Mouse (Mus musculus) thymus, postnatal 0 days (tissue): ENCODE measurements at regions not wholly inside any gene's neighbourhood (a gene's known extent, or its start where the extent isn't known, plus 50 kb on each side); places are given as distances from the start of the nearest gene placed in this dataset.

Experiments
- DNase-seq: peaks from one replicate; pipeline ENCODE4 v3.0.0-alpha.2; 2015; ENCODE audit warnings: low spot score

- no peak for DNase-seq
These were observed 455.8 kb upstream of the Tle4 start for GRCm38 (mm10) chr19:15053582-15054141.

DNA sequence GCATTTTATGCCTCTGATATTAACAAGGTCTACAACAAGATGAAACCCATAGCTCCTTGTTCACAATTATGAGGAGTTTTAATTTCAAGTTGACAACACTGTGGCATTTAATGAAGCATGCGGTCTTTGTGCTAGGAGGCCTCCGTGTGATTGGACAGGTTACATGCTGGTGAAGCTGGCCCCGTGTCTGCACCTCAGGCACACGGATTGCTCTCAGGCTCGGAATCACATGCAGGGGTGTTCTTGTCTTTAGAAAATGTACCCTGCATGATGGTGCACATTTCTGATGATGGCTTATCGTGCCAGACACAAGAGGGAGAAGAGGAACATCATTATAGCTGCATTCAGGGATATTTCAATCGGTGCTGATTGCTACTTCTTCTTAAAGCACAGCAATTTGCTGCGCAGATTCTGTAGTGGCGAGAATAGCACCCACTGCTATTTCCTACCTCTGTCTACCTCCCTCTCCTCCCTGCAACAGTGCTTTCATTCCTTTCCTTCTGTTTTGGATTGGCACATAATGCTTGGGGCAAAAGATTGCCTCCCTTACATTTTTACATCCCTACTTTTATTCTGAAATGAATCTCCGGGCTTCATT, 454.9 kb upstream of the Tle4 start:
- DNase-seq: no peak

DNA sequence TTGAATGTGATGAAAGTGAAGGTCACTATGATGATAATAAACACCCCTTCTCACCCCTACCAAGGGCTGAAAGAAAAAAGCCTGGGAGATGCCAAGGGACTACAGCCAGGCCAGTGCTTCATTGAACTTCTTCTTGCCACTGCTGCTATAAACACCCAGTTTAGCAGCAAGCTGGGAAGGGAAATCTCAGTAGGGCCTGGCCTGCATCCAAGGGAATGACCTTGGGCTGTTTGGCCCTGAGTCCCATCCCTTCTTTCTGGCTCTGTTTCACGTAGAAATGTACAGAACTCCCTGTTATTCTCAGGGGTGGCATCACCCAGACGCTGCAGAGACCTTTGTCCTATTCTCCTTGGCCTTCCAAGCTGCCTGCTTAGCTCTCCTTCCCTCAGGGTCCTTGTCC, 450.0 kb upstream of the Tle4 start:
- DNase-seq: no peak

DNA sequence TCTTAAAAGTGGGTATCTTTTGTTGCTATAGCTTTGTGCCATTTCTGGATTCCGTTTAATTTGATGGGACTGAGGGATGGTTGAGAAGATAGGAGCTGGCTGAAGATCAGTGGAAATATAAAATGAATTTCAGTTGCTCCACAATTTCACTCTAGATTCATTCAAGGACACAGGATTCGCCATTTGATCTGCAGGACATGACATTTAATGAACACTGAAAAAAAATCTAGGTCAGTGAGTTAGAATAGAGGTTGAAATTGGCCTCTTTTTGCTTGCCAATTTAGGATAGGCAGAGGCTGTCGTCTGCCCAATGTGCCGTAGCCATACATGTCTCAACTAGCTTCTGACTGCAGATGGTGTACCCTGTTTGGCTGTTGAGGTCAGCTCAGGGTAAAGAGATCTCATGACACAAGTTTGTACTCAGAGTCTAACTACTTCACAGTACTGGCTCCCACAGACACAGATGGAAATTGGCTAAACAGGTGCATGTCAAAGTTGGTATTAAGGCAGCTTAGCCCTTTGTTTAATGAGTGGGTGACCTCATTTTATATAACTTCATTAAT, 449.5 kb upstream of the Tle4 start:
- no peak for DNase-seq

- peak; percentile 47 for DNase-seq
These were observed 437.7 kb upstream of the Tle4 start for GRCm38 (mm10) chr19:15035554-15035953.

GRCm38 (mm10) chr19:15033921-15034320, 436.1 kb upstream of the Tle4 start:
- DNase-seq: no peak

- DNase-seq: no peak
These were observed 435.5 kb upstream of the Tle4 start for GRCm38 (mm10) chr19:15033396-15033795.

GRCm38 (mm10) chr19:15032297-15032947, 434.6 kb upstream of the Tle4 start:
- no peak for DNase-seq

- no peak for DNase-seq
These were observed 433.6 kb upstream of the Tle4 start for GRCm38 (mm10) chr19:15031483-15031882.

GRCm38 (mm10) chr19:15003596-15003995, 405.7 kb upstream of the Tle4 start:
- DNase-seq: no peak

DNA sequence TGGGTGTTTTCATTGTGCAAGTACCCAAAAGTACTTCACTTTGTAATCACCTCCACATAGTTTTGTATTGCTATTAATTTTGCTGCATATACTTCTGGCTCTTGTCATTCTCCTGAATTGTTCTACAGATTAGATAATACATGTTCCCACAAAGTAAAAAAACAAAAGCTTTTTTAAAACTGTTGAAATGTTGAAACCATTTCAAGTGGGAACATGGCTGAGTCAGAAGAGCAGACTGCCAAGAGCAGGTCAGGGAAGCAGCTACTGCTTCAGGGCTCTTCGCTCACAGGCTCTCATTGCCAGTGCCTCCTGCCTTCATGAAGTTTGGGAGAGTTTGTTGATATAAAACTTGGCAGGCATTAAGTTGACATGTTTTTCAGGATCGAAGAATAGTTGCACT, 395.5 kb upstream of the Tle4 start:
- DNase-seq: no peak

GRCm38 (mm10) chr19:14970161-14970560, 372.3 kb upstream of the Tle4 start:
- DNase-seq: no peak

DNA sequence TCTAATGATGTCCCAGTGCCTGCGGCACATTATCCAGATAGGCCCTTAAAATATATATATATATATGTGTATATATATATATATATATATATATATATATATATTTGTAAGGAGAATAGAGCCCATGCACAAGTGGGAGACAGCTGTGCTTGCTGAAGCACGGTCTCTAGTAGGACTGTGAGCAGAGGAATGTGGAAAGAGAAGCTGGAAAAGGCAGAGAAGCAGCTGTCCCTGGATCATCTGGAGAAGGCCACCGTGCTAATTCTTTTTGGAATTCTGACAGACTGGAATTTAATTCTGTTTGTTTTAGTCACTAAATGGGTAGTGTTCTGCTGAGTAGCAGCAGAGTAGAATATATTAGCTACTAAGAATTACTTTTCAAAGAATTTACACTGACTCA, 370.4 kb upstream of the Tle4 start:
- no peak for DNase-seq

GRCm38 (mm10) chr19:14957727-14958126, 359.9 kb upstream of the Tle4 start:
- DNase-seq: no peak

DNA sequence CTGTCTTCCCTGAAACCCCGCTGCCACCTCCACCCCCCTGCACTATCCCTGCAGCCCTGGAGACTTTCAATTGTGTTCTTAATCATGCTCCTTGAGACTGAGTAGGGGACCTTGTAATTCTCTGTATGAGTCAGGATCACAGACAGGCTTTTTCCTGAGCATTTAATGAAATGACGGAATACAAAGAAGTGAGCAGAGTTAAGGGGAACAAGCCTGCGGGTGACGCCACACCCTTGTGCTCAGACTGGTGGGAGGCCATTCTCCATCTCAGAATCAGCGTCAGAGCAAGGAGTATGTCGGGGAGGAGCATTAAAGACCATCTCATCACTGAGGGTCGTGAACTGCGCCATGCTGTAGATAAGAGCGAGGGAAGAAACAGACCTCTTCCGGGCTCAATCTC, 359.3 kb upstream of the Tle4 start:
- no peak for DNase-seq

DNA sequence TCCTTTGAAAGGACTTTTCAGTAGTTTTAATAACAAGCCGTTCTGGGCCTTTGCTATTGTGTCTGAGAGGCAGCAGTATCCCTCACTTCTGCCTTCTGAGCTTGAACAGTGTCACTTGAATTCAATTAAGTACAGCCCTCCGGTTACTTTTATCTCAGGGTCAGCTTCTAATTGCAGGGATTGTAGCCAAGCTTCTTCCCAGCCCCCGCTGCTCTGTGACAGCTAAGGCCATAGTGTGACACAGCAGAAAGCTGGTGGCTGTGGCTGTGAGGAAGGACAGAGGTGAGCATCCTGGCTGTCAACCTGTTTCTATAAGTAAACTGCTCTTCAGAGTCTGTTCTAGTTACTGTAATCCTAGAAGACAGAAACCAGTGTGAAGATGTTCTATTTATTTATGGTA, 358.5 kb upstream of the Tle4 start:
- DNase-seq: no peak

GRCm38 (mm10) chr19:14955969-14956368, 358.1 kb upstream of the Tle4 start:
- DNase-seq: no peak

DNA sequence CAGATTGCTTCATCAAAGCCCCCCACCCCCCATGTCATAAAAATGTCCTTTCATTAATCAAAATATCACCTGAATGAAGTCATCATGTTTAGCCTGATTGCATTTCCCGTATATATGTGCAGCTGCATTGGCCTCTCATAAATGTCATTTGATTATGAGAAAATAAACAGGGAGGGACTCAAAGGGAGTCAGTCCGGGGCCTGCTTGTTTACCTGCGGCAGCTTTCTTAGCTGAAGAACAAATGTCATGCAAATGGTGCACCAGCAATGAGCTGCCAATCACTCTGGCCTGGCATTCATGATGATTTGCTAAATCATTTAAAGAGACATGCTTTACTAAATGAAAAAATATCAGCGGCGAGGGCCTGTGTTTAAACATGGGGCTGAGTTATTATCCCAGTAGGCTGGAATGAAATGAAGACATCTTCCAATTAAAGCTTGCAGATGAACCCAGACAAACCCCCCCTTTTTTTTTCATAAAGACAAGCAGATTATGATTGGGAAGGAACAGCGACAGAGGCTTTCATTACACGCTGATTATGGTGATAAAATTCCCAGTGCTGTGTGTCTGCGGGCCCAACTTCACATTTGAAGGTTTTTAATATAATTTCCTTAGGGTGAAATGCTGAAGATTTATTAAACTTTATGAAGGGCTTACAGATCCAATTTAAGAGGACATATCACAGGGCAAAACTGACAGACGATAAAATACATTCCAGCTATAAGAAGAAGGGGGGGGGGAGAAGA, 342.5 kb upstream of the Tle4 start:
- no peak for DNase-seq

GRCm38 (mm10) chr19:14922238-14922637, 324.4 kb upstream of the Tle4 start:
- DNase-seq: no peak

DNA sequence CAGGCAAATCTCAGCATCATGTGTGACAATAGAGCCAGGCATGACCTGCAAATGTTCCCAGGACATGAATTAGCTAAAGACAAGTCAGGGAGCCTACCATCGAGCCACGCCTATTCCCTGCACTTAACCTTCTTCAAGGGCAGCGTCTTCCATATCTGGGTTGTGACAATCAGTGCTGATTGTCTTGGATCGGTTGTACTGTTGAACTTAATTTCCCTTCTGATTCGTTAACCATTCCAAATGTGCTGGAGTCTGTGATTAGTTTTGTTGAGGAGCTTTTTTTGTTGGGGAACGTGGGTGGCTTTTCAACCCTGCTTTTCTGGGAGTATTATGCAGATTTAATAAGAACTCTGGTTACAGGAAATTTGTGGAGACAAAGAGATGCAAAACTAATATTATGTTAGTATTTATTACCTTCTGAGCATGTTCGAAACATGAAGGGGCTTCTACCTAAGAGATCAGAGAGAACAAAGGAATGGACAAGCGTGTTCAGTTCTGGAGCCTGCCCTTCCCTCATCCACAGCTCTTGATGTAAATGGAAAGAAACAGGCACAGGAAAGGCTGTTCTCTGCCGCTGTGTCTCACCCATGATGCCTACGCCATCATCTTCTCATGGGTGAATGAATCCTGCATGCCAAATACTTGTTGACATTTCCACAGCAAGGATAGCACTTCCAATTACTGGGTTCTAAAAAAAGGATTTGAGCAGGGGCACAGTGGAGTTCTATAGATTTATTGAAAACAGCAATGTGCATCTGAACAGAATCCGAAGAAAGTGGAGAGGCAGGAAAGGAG, 313.4 kb upstream of the Tle4 start:
- no peak for DNase-seq

DNA sequence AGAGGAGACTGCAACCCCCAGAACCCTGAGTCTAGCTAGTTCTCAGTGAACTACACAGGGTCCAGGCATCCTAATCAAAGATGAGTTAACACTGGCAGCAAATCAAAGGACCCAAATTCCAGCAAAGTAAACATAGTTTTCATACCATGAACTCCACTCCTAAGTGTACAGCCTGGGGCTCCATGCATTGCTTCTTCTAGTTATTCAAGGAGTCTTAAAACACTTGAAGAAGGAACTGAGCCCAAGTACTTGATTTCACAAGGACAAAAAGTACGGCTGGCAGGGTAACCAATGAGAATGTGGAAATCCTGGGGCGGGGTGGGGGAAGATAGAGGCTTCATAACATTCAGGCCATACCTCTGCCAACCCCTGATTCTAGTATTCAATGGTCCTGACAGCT, 297.0 kb upstream of the Tle4 start:
- no peak for DNase-seq
